Mouse (Mus musculus): ENCODE results near the gene Rngtt. TPM values are rescaled to one million over a fixed set of nuclear protein-coding genes. Genes with fewer than 3 reads are reported as not detected.

Rngtt gene
- polyA plus RNA-seq (2015; fragmentation: Nextera tagmentation; extraction: Ambion mirVana): 21.2 and 22.5 TPM in 2 replicates

DNA sequence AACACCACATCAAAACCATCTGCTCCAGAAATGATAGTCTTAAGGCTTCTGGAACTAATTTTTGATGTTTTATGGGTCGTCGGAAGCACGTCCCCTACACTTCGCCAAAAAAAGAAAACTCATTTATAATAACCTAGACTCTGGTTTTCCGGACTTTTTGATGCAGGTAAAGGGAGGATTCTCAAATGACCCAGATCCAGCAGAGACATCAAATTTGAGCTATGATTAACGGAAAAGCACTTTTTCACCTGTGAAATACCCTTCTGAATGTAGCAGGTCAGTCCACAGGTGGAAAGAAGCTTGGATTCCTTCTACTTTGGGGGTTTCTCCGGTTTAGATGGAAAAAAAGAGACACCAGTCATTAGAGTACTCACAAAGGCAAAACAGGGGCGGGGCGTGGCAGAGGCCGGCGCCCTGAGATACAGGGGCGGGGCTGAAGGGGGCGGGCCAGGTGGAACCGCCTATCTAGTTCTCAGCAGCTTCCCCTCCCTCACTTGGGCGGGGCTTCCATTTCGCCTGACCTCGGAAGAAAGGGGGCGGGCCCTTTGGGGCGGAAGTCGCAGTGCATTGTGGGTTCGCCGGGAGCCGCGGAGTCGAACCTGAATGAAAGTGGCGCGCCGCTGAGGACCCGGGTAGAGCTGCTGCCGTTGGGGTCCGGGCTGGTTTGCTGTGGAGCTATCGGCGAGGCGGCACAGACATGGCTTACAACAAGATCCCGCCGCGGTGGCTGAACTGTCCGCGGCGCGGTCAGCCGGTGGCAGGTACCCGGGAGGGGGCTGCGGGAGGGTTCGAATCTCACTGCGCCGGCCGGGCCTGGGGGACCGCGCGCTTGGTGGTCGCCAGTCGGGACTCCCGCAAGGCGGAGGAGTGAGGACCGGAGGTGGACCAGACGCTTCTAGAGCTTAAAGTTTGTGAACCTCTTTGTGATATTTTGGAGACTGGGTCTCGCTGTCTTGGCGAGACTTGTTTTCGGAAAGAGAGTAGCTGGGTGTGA, at the start of gene Rngtt:
TSS of gene Rngtt (plus strand) at position 548 of the 994 bp plus-strand sequence.
- 4% methylated on average over 59 of the region's 60 CpGs for WGBS
- Histone ChIP-seq H3K9ac (peak within 1 kb of the TSS; percentile 81), H3K9me3 (no peaks in the 10 kb centered on the region), H3K36me3 (replicated peaks) (no peaks in the 10 kb centered on the region), H3K4me3 (peak within 1 kb of the TSS; percentile 84), H3K27ac (peak within 1 kb of the TSS; percentile 71), H3K4me2 (peak within 1 kb of the TSS; percentile 67), H3K27me3 (replicated peaks) (no peaks in the 10 kb centered on the region), H3K4me1 (peaks cover 17% of the 10 kb centered on the region)
- peak; percentile 95 for ATAC-seq (replicated peaks)

DNA sequence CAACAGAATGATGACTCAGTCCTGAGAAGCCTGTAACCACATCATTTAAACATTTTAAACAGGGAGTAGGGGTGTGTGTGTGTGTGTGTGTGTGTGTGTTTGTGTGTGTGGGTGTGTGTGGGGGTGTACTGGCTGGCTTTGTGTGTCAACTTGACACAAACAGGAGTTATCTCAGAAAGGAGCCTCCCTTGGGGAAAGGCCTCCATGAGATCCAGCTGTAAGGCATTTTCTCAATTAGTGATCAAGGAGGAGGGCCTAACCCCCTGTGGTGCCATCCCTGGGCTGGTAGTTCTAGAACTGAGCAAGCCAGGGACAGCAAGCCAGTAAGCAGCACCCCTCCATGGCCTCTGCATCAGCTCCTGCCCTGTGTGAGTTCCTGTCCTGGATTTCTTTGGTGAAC, 49.8 kb upstream of the Rngtt start:
- ATAC-seq (replicated peaks): no peak
- no peaks in the 10 kb centered on the region for H3K4me1 ChIP-seq
- no peaks in the 10 kb centered on the region for H3K27me3 ChIP-seq (replicated peaks)
- no peaks in the 10 kb centered on the region for H3K9me3 ChIP-seq
- no peak overlapping the region for H3K27ac ChIP-seq
- no peaks in the 10 kb centered on the region for H3K36me3 ChIP-seq (replicated peaks)
- H3K9ac ChIP-seq: no peak overlapping the region
- H3K4me2 ChIP-seq: no peak overlapping the region
- H3K4me3 ChIP-seq: no peak overlapping the region

DNA sequence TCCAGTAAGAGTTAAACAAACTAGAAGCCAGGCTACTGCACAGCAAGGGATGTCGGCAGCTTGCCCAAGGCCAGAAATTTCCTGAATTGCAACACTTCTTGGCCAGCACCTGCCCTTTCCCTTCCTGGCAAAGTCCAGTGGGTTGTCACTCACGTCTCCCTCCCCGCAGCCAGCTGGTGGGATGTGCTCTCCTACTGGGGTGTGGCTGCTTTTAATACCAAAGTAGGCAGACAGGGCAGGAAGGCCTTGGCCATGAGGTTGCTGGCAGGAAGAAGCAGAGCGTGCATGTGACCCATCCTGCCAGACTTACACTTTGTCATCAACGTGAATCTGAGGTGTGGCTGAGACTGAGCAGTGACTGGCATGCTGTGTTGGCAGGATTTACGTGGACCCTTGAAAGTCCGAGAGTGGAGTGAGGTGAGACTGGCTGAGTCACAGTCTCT, 48.8 kb upstream of the Rngtt start:
- H3K9me3 ChIP-seq: no peaks in the 10 kb centered on the region
- H3K9ac ChIP-seq: no peak overlapping the region
- H3K4me2 ChIP-seq: no peak overlapping the region
- H3K27ac ChIP-seq: no peak overlapping the region
- H3K4me1 ChIP-seq: no peaks in the 10 kb centered on the region
- no peaks in the 10 kb centered on the region for H3K27me3 ChIP-seq (replicated peaks)
- 68% methylated on average over 7 of the region's 7 CpGs for WGBS
- no peak for ATAC-seq (replicated peaks)
- no peaks in the 10 kb centered on the region for H3K36me3 ChIP-seq (replicated peaks)
- no peak overlapping the region for H3K4me3 ChIP-seq

DNA sequence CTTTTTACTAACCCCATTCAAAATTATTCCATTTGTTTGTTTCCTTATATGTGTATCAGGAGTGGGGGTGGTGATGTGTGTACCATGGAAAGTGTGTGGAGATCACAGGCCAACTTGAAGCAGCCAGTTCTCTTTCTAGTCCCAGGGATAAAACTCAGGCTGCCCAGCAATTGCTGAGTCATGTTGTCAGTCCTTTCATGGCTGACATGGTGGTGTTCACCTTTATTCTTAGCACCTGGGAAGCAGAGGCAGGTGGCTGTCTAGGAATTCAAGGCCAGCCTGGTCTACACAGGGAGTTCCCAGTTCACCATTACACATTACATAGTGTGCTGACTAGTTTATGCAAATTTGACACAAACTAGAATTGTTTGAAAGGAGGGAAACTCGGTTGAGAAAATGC, 47.2 kb upstream of the Rngtt start:
- no peaks in the 10 kb centered on the region for H3K4me1 ChIP-seq
- no peak overlapping the region for H3K4me3 ChIP-seq
- H3K27me3 ChIP-seq (replicated peaks): no peaks in the 10 kb centered on the region
- H3K36me3 ChIP-seq (replicated peaks): no peaks in the 10 kb centered on the region
- no peak overlapping the region for H3K27ac ChIP-seq
- H3K4me2 ChIP-seq: no peak overlapping the region
- no peak overlapping the region for H3K9ac ChIP-seq
- WGBS: 74% methylated on average over 1 of the region's 1 CpGs
- no peaks in the 10 kb centered on the region for H3K9me3 ChIP-seq
- no peak for ATAC-seq (replicated peaks)

DNA sequence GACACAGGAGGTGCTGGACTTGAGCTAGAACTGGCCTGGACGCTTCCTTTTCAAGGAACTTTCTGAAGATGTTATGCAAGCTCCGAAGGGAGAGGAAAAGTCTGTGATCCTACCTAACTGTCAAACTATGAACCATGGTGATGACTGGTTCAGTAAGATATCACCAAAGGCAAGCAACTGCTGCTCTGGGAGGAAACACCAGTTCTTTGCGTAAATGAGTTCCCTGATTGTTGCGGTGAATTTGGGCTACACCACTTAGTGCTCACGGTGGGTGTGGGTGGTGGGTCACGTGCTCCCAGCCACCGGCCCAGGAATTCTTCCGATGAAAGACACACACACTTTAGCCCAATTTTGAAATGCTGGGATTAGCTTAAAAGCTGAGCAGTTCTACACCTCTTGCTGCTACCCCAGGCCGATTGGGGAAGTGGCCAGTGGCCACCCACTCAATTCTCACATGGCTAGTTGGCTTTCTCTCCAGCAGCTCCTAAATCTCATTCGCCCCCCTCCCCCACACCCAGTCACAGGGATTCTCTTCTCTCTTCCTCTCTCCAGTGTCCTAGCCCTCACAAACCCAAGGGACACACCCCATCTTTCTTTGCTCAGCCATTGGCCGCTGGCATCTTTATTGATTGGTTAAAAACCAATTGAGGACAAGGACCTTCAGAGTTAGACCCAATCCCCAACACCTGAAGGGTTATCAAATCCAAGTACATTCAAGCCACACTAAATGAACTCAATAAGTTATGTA, 45.0 kb upstream of the Rngtt start:
- WGBS: 90% methylated on average over 11 of the region's 11 CpGs
- H3K36me3 ChIP-seq (replicated peaks): no peaks in the 10 kb centered on the region
- H3K9ac ChIP-seq: no peak overlapping the region
- H3K27me3 ChIP-seq (replicated peaks): no peaks in the 10 kb centered on the region
- no peaks in the 10 kb centered on the region for H3K9me3 ChIP-seq
- no peak for ATAC-seq (replicated peaks)
- H3K4me3 ChIP-seq: no peak overlapping the region
- H3K4me1 ChIP-seq: no peaks in the 10 kb centered on the region
- no peak overlapping the region for H3K4me2 ChIP-seq
- no peak overlapping the region for H3K27ac ChIP-seq

DNA sequence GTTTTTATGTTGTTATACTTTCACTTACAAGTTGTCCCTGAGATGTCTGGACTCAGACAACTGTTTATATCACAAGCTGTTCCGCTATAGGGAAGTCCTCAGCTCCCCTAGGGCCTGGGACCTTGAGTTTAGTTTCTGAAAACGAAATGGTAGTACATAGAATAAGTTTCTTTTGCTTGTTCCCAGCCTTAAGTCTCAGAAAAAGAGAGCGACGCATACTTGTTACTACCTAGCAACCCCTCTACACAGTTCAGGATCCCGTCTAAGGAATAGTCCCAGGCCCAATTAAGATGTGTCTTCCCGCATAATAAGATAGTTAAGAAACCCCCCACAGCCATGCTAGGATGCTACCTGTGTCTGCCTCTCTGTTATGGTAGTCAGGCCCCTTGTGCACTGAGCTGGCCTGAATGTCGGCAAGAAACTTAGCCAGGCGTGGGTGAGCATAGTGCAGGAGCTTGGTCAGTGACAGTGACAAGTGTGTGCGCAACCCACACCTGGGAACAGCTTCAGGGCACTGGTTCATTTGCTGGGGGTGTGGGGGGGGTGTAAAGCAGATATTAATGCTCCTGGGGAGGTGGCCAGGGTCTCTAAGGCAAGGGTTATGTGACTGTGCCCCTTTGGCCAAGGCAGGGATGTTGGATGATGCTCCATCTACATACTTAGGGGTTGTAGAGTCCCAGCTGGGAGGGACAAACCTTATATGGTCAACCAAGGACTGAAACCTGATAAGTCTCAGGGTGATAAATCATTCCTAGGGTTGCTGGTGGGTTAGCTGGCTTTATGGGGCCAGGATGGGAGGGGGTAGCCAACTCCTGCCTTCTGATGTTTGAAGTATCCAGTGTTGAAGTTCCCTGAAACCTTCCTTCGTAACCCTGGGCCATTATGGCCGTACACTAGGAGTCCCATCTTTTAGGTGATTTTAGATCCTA, 39.5 kb upstream of the Rngtt start:
- no peaks in the 10 kb centered on the region for H3K4me1 ChIP-seq
- 82% methylated on average over 11 of the region's 11 CpGs for WGBS
- no peak overlapping the region for H3K9ac ChIP-seq
- no peak overlapping the region for H3K27ac ChIP-seq
- H3K4me3 ChIP-seq: no peak overlapping the region
- no peak overlapping the region for H3K4me2 ChIP-seq
- ATAC-seq (replicated peaks): no peak
- H3K9me3 ChIP-seq: no peaks in the 10 kb centered on the region
- H3K36me3 ChIP-seq (replicated peaks): no peaks in the 10 kb centered on the region
- no peaks in the 10 kb centered on the region for H3K27me3 ChIP-seq (replicated peaks)

DNA sequence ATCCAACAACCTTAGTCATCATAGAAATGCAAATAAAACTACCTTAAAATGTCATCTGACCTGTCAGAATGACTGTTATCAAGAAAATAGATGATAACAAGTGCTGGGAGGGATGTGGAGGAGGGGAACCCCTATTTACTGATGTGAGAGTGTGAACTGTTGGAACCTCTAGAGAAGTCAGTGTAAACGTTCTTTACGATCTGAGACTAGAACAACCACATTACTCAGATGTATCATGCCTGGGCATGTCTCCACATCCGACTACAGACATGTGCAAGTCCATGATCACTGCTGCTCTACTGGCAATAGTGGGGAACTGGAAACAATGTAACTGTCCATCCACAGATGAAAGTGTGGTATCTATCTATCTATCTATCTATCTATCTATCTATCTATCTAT, 36.7 kb upstream of the Rngtt start:
- H3K9me3 ChIP-seq: no peaks in the 10 kb centered on the region
- no peak overlapping the region for H3K4me3 ChIP-seq
- no peak overlapping the region for H3K4me2 ChIP-seq
- no peak overlapping the region for H3K9ac ChIP-seq
- WGBS: 82% methylated on average over 3 of the region's 3 CpGs
- no peaks in the 10 kb centered on the region for H3K4me1 ChIP-seq
- ATAC-seq (replicated peaks): no peak
- no peaks in the 10 kb centered on the region for H3K36me3 ChIP-seq (replicated peaks)
- H3K27ac ChIP-seq: no peak overlapping the region
- no peaks in the 10 kb centered on the region for H3K27me3 ChIP-seq (replicated peaks)

DNA sequence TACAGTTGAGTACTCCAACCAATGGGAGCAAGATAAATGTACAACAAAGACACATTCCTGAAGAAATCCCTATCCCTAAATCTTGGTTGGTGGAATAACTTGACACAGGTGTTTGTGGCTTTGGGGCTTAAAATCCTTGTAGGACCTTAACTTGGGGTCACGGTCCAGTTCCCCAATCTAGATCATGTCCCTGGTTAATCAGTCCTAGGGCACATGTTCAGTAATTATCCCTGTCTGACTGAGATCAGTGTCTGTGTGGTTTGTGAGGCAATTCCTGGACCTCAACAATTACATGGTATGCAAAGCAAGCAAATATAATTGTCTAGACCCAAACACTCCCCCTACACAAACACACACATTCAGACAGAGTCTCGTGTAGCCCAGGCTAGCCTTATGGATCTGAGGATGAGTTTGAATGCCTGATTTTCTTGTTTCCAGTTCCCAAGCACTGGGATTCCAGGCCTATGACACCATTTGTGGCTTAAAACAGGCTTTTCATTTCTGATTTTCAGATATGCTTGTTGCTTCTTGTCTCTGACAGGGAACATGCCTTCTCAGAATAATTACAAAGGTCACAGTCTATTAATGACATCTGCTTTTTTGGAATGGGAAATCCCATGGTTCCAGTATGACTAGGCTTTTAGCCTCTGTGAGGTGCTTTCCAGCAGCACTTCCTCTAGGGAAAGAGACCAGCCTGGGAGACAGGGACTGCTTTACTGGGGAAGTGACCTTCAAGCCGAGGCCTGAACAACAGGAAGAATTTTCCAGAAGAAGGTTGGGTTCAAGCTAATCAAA, 28.0 kb upstream of the Rngtt start:
- Histone ChIP-seq H3K36me3 (replicated peaks) (no peaks in the 10 kb centered on the region), H3K27me3 (replicated peaks) (no peaks in the 10 kb centered on the region), H3K9me3 (no peaks in the 10 kb centered on the region), H3K4me1 (no peaks in the 10 kb centered on the region), H3K4me3 (no peak overlapping the region), H3K4me2 (no peak overlapping the region), H3K27ac (no peak overlapping the region), H3K9ac (no peak overlapping the region)
- 84% methylated on average over 3 of the region's 3 CpGs for WGBS
- ATAC-seq (replicated peaks): no peak

DNA sequence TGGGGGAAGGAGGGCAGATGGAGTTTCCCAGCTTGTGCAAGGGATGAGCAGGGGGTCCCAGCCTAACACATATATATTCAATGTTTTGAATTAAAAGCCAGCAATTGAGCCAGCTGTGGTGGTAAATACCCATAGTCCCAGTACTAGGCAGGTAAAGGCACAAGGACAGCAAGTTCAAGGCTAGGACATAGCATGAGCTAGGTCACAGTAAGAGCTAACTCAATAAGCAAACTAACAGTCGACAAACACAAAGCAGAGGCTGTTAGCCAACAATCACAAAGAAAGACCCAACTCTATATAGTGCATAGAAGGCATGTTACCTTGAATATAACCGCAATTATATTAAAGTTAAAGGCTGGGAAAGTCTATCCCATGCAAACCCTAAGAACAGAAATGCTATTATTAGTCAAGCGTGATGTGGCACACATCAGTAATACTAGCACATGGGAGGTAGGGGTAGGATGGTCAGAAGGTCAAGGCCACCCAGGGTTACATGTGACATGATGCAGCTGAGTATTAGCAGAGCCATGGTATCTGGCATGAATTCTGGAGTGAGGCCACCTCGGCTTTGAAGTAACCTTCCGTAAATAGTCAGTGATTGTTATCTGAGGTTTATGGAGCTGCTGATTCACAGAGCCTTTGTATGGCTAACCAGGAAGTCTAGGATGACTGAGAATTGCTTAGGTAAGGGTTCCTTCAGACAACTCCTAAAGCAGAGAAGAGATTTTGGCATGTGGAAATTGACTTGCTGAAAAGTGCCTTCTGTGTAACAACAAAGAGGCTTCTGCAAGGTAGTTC, 25.8 kb upstream of the Rngtt start:
- no peak for ATAC-seq (replicated peaks)
- Histone ChIP-seq H3K36me3 (replicated peaks) (no peaks in the 10 kb centered on the region), H3K4me1 (no peaks in the 10 kb centered on the region), H3K27me3 (replicated peaks) (no peaks in the 10 kb centered on the region), H3K4me3 (no peak overlapping the region), H3K27ac (no peak overlapping the region), H3K9me3 (no peaks in the 10 kb centered on the region), H3K4me2 (no peak overlapping the region), H3K9ac (no peak overlapping the region)
- WGBS: 87% methylated on average over 5 of the region's 5 CpGs

DNA sequence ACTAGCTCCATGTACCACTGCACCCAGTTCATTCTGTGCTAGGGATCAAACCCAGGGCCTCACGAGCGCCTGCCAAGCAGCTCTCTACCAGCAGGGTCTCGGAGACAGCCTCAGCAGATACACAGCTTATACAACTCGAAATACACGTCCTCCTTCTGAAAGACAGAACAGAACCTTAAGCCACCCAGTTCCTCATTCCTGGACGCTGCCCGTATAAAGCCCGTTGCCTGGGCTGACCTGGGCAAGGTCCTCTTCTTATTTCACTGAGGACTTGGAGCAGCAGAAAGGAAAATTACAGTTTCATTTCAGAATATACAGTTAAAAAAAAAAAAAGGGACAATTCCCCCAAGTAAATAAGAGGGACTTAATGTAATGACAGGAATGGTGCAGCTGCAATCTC, 24.7 kb upstream of the Rngtt start:
- no peak overlapping the region for H3K4me3 ChIP-seq
- ATAC-seq (replicated peaks): no peak
- H3K27me3 ChIP-seq (replicated peaks): no peaks in the 10 kb centered on the region
- no peak overlapping the region for H3K27ac ChIP-seq
- H3K4me1 ChIP-seq: no peaks in the 10 kb centered on the region
- H3K36me3 ChIP-seq (replicated peaks): no peaks in the 10 kb centered on the region
- no peak overlapping the region for H3K4me2 ChIP-seq
- H3K9ac ChIP-seq: no peak overlapping the region
- 83% methylated on average over 8 of the region's 8 CpGs for WGBS
- no peaks in the 10 kb centered on the region for H3K9me3 ChIP-seq

All from midbrain, embryonic 15.5 days (tissue).